Mouse (Mus musculus) small intestine, adult 2 months (tissue): ENCODE measurements around the gene Pdxk.
A peak's percentile ranks its signal among the peaks of the same experiment; 100 is the strongest.

ENCODE experiments used
- CTCF ChIP-seq: fragments of 200-500 bp; IDR thresholded peaks from 2 replicates; pipeline ENCODE4 v1.5.1; 2012; ENCODE audit warnings: low read depth, mild to moderate bottlenecking, control low read depth, inconsistent platforms, low read length, moderate library complexity, mixed read lengths; ENCODE audit not compliant: insufficient replicate concordance, insufficient read length; ENCODE audit errors: extremely low read depth
- POLR2A ChIP-seq: fragments of 200-500 bp; IDR thresholded peaks from 2 replicates; pipeline ENCODE4 v1.6.1; 2012; ENCODE audit warnings: low read depth, mild to moderate bottlenecking, control low read depth, inconsistent platforms, low read length, moderate library complexity

GRCm38 (mm10) chr10:78392072-78392471 lies 72.7 kb downstream of the Pdxk start:
- peak; percentile 92 for TF ChIP-seq CTCF
- TF ChIP-seq POLR2A = no peak
